17 mouse cellular contexts compared by ENCODE assay signal in the genomic region with DNA sequence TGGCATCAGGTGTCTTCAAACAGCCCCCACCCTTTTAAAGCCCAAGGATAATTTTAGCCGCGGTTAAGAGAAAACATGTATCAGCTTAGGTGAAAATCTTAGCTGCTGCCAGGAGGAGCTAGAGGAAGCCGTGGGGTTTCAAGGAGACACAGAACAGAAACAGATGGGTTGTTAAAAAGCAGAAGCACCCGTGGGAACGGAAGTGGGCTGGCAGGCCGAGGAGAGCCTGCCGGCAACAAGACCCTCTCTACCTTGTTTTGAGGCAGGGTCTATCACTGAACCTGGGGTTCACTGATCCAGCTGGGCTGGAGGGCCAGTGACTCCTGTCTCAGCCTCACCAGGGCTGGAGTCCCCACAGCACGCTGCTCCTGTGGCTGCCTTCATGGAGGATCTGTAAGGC.
DNase-seq lines count a peak whose midpoint lies in the region; ATAC-seq and TF ChIP-seq lines count a peak whose summit lies in the region.
"Had no signal": no experiment of that assay in that cellular context is flagged by ENCODE, and none has a peak within 500 bp of the region (broad histone marks: within the 10 kb centered on the region; RNA-seq: fewer than 3 reads in every experiment).

No protein-coding gene starts in this region.

- peaks cover 12% of the 10 kb centered on the region for H3K4me1 ChIP-seq in cortical plate, adult 2 months (ENCODE audit: control insufficient read depth, insufficient read depth, low read length)
- H3K4me1 ChIP-seq in limb, embryonic 10.5 days, result peaks cover 26% of the 10 kb centered on the region
- peaks cover 9% of the 10 kb centered on the region for H3K4me1 ChIP-seq in forebrain, embryonic 12.5 days
- H3K4me1 ChIP-seq in intestine, embryonic 15.5 days (replicated peaks), result no peaks in the 10 kb centered on the region
- H3K4me1 ChIP-seq: liver, embryonic 15.5 days had no signal

- peak; percentile 43 for DNase-seq in right cerebral cortex, adult 18-20 months
- no peak for DNase-seq in right cerebral cortex, postnatal 4 days
- peak; percentile 48 for DNase-seq in right cerebral cortex, postnatal 25 days
- DNase-seq in thymus, postnatal 25 days, result peak; percentile 59
- DNase-seq in limb, embryonic 10.5 days (ENCODE audit: low spot score), result no peak
- DNase-seq: cerebellum, adult 9-11 months; gastrocnemius, postnatal 14 days; heart, postnatal 14 days; kidney, adult 11 months; layer of hippocampus, postnatal 36 days had no signal

- no peak overlapping the region for H3K4me2 ChIP-seq in forebrain, embryonic 12.5 days
- H3K4me2 ChIP-seq in intestine, embryonic 15.5 days (replicated peaks), result no peak overlapping the region
- H3K4me2 ChIP-seq: liver, embryonic 15.5 days; neural tube, embryonic 12.5 days had no signal

- H3K27ac ChIP-seq in cortical plate, adult 2 months (ENCODE audit: insufficient read depth, low read length), result peak overlapping the region; percentile 85
- H3K27ac ChIP-seq in limb, embryonic 10.5 days, result no peak overlapping the region
- no peak overlapping the region for H3K27ac ChIP-seq in forebrain, embryonic 12.5 days
- no peak overlapping the region for H3K27ac ChIP-seq in intestine, embryonic 15.5 days
- H3K27ac ChIP-seq: liver, embryonic 15.5 days; midbrain, embryonic 10.5 days; neural tube, embryonic 12.5 days had no signal

- H3K9me3 ChIP-seq in limb, embryonic 10.5 days (replicated peaks), result no peaks in the 10 kb centered on the region
- 0 out of 2 replicates have a peak, but pooled peaks cover 3% of the 10 kb centered on the region for H3K9me3 ChIP-seq in forebrain, embryonic 12.5 days
- H3K9me3 ChIP-seq in intestine, embryonic 15.5 days, result no peaks in the 10 kb centered on the region
- H3K9me3 ChIP-seq: liver, embryonic 15.5 days; neural tube, embryonic 12.5 days had no signal

- no peak for TF ChIP-seq POLR2A in cortical plate, adult 2 months (IDR thresholded peaks at IDR 0.05; ENCODE audit: extremely low read depth, insufficient read depth, low read length)

- WGBS in limb, embryonic 10.5 days, result 85% methylated on average over 8 of the region's 8 CpGs
- WGBS in forebrain, embryonic 12.5 days, result 89% methylated on average over 8 of the region's 8 CpGs
- WGBS in intestine, embryonic 15.5 days, result 76% methylated on average over 8 of the region's 8 CpGs

- TF ChIP-seq CTCF in cortical plate, adult 2 months (IDR thresholded peaks at IDR 0.05; ENCODE audit: extremely low read depth, insufficient read depth, low read length), result no peak

- H3K4me3 ChIP-seq in cortical plate, adult 2 months (ENCODE audit: insufficient read depth, low read length), result no peak overlapping the region
- H3K4me3 ChIP-seq in limb, embryonic 10.5 days, result no peak overlapping the region
- H3K4me3 ChIP-seq in forebrain, embryonic 12.5 days (replicated peaks), result no peak overlapping the region
- no peak overlapping the region for H3K4me3 ChIP-seq in intestine, embryonic 15.5 days (replicated peaks)
- H3K4me3 ChIP-seq: liver, embryonic 15.5 days; midbrain, embryonic 10.5 days; neural tube, embryonic 12.5 days had no signal

- no peak for ATAC-seq in forebrain, embryonic 12.5 days (ENCODE audit: low FRiP score)
- ATAC-seq in intestine, embryonic 15.5 days, result no peak

- H3K9ac ChIP-seq in forebrain, embryonic 12.5 days, result no peak overlapping the region
- H3K9ac ChIP-seq in intestine, embryonic 15.5 days, result no peak overlapping the region
- H3K9ac ChIP-seq: liver, embryonic 15.5 days; neural tube, embryonic 12.5 days had no signal

- no peaks in the 10 kb centered on the region for H3K36me3 ChIP-seq in limb, embryonic 10.5 days
- H3K36me3 ChIP-seq in forebrain, embryonic 12.5 days (replicated peaks), result no peaks in the 10 kb centered on the region
- H3K36me3 ChIP-seq in intestine, embryonic 15.5 days, result no peaks in the 10 kb centered on the region
- H3K36me3 ChIP-seq: G1E; liver, embryonic 15.5 days; neural tube, embryonic 12.5 days had no signal

- no peaks in the 10 kb centered on the region for H3K27me3 ChIP-seq in limb, embryonic 10.5 days (ENCODE audit: low read depth, poor library complexity, severe bottlenecking)
- peaks cover 8% of the 10 kb centered on the region; the same call in 1 of the 2 replicates for H3K27me3 ChIP-seq in forebrain, embryonic 12.5 days
- H3K27me3 ChIP-seq in intestine, embryonic 15.5 days (replicated peaks), result no peaks in the 10 kb centered on the region
- H3K27me3 ChIP-seq: liver, embryonic 15.5 days; neural tube, embryonic 12.5 days had no signal

Comparison
In these comparisons a context has a peak if more than half of its experiments do, and no peak if none do; other contexts are left out.
1. DNase-seq: peak in right cerebral cortex, adult 18-20 months (single experiment), right cerebral cortex, postnatal 25 days (single experiment) and thymus, postnatal 25 days (single experiment); none in right cerebral cortex, postnatal 4 days (single experiment) and limb, embryonic 10.5 days (single experiment).